In the genomic region with DNA sequence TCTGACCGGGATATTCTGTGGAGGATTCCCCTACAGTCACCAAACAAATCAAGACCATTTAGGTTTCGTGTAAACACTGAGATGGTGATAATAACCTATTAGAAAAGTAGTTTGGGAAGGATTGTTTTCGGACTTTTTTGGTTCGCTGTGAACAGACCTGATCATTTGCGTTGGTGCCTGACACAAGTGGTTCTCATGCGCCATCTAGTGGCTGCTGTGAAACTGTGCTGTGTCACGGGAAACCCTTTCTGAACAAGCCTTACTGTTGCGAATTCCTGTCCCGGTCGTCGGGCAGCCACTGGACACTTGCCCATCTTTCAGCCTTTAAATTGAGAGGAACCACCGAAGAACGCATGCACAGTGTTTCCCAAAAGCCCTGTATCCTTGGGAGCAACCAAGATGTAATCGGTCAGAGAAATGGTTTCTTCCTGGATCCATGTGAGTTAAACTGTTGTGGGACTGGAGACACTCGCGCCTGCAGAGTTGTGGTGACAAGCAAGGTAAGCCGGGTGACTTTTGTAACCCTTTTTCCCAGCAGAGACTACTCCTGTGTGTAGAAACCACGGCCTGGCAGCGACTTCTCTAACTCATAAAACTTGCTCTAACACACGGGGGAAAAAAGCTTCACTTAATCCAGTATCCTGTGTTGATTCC, we compare ENCODE assay signal across 8 mouse cellular contexts.
DNase-seq lines count a peak whose midpoint lies in the region; ATAC-seq lines count a peak whose summit lies in the region.

No protein-coding gene starts in this region.

- peak; percentile 74 for DNase-seq in T-cell, adult 2 months (ENCODE audit: low spot score)
- DNase-seq in cerebellum, postnatal 25 days = peak; percentile 76 to 85
- peak; percentile 45 to 75 for DNase-seq in frontal cortex, postnatal 25 days (ENCODE audit: low spot score in 2 of 2)
- peak; percentile 85 to 91 for DNase-seq in layer of hippocampus, postnatal 14 days (ENCODE audit: low spot score in 2 of 2)
- peak; percentile 86 for DNase-seq in lung, postnatal 10 days
- peak; percentile 64 for DNase-seq in retina, adult 2 months (ENCODE audit: low read depth, low spot score)
- DNase-seq in thymus, postnatal 25 days = peak; percentile 76

- H3K27ac ChIP-seq in hindbrain, embryonic 13.5 days = no peak overlapping the region

- 0 out of 2 replicates have a peak, but pooled peaks have one; percentile 54 for ATAC-seq in hindbrain, embryonic 13.5 days (ENCODE audit: low FRiP score)

- WGBS in hindbrain, embryonic 13.5 days = 12% methylated on average over 20 of the region's 20 CpGs

- no peaks in the 10 kb centered on the region for H3K9me3 ChIP-seq in hindbrain, embryonic 13.5 days

- peaks cover 60% of the 10 kb centered on the region for H3K27me3 ChIP-seq in hindbrain, embryonic 13.5 days

- H3K4me2 ChIP-seq in hindbrain, embryonic 13.5 days = peak overlapping the region; percentile 43

- no peak overlapping the region for H3K9ac ChIP-seq in hindbrain, embryonic 13.5 days

- no peaks in the 10 kb centered on the region for H3K36me3 ChIP-seq in hindbrain, embryonic 13.5 days

- peaks cover 11% of the 10 kb centered on the region for H3K4me1 ChIP-seq in hindbrain, embryonic 13.5 days (replicated peaks)

- H3K4me3 ChIP-seq in hindbrain, embryonic 13.5 days = peak overlapping the region; percentile 19; the same call in 1 of the 2 replicates
